Mouse (Mus musculus) neural tube, embryonic 15.5 days (tissue): ENCODE measurements around the gene Fhdc1. TPM values are rescaled to one million over a fixed set of nuclear protein-coding genes. Genes with fewer than 3 reads are reported as not detected.

ENCODE experiments used
- ATAC-seq: fragments of 200-750 bp; cut with Nextera tagmentation; 2 replicates; pipeline ENCODE4 v1.8.0; 2017; ENCODE audit warnings: mild to moderate bottlenecking, moderate TSS enrichment, moderate library complexity; ENCODE audit not compliant: low FRiP score
- H3K27ac ChIP-seq: fragments of 300-500 bp; sonication (generic); replicated peaks from 2 replicates; pipeline ENCODE4 v1.5.1; 2015; ENCODE audit warnings: mild to moderate bottlenecking, inconsistent platforms
- H3K27me3 ChIP-seq: fragments of 300-500 bp; sonication (generic); replicated peaks from 2 replicates; pipeline ENCODE4 v1.6.1; 2015; ENCODE audit warnings: inconsistent platforms
- H3K36me3 ChIP-seq: fragments of 300-500 bp; sonication (generic); 2 replicates; pipeline ENCODE4 v1.6.1; 2015; ENCODE audit warnings: inconsistent platforms
- H3K4me1 ChIP-seq: fragments of 300-500 bp; sonication (generic); 2 replicates; pipeline ENCODE4 v1.6.1; 2015; ENCODE audit warnings: inconsistent platforms
- H3K4me2 ChIP-seq: fragments of 300-500 bp; sonication (generic); 2 replicates; pipeline ENCODE4 v1.6.1; 2015; ENCODE audit warnings: inconsistent platforms, mild to moderate bottlenecking, moderate library complexity
- H3K4me3 ChIP-seq: fragments of 300-500 bp; sonication (generic); replicated peaks from 2 replicates; pipeline ENCODE4 v1.5.1; 2015; ENCODE audit warnings: mild to moderate bottlenecking, inconsistent platforms
- H3K9ac ChIP-seq: fragments of 300-500 bp; sonication (generic); replicated peaks from 2 replicates; pipeline ENCODE4 v1.6.1; 2015; ENCODE audit warnings: mild to moderate bottlenecking, inconsistent platforms
- H3K9me3 ChIP-seq: fragments of 300-500 bp; sonication (generic); replicated peaks from 2 replicates; pipeline ENCODE4 v1.6.1; 2016; ENCODE audit warnings: inconsistent platforms
- WGBS: fragments of 180-500 bp; shearing (Covaris S2); methylation state at CpG from one replicate; pipeline ENCODE4 v1.1.7; 2015; ENCODE audit warnings: mixed read lengths; 5-methylcytosine and 5-hydroxymethylcytosine counted together
- polyA plus RNA-seq: library from polyadenylated mRNA; unstranded; fragments of >200 nt; fragmentation: Nextera tagmentation; extraction: Ambion mirVana; gene quantifications from 2 replicates; pipeline ENCODE4 v1.2.1, GENCODE M21; 2015

Fhdc1 gene
- polyA plus RNA-seq, 1 experiment from 2014 or later, result 7.0 TPM

- Histone ChIP-seq H3K4me3 (no peak overlapping the region), H3K9ac (no peak overlapping the region), H3K27ac (no peak overlapping the region), H3K36me3 (peaks cover 11% of the 10 kb centered on the region; the same call in 1 of the 2 replicates), H3K4me1 (0 out of 2 replicates have a peak, but pooled peaks cover 2% of the 10 kb centered on the region), H3K27me3 (no peaks in the 10 kb centered on the region), H3K9me3 (no peaks in the 10 kb centered on the region), H3K4me2 (no peak overlapping the region)
- WGBS, result 73% methylated on average over 5 of the region's 5 CpGs
- ATAC-seq, result no peak
Observed at GRCm38 (mm10) chr3:84447803-84448202, 32.4 kb downstream of the Fhdc1 start.

DNA sequence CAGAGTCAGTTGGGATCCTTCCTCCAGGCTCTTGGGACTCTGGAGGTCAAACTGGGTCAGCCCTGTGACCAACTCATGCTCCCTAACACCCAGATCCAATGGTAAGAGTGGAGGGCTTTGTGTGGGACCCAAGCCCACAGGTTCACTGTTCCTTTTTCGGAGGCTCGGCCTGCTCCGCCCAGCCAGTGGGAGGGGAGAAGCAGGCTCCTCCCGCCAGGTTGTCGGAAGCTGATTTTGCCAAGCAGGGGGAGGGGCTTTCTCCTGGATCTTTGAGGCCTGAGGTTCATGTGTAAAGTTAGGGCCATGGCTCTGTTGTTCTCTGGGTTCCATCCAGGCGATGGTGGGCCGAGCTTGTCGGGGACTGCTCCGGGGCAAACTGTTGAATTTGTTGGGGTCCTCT is 34.4 kb downstream of the Fhdc1 start:
- Histone ChIP-seq H3K4me3 (no peak overlapping the region), H3K9ac (no peak overlapping the region), H3K4me2 (no peak overlapping the region), H3K4me1 (no peaks in the 10 kb centered on the region), H3K27ac (no peak overlapping the region), H3K9me3 (no peaks in the 10 kb centered on the region), H3K36me3 (peaks cover 11% of the 10 kb centered on the region; the same call in 1 of the 2 replicates), H3K27me3 (no peaks in the 10 kb centered on the region)
- 38% methylated on average over 9 of the region's 9 CpGs for WGBS
- no peak for ATAC-seq

DNA sequence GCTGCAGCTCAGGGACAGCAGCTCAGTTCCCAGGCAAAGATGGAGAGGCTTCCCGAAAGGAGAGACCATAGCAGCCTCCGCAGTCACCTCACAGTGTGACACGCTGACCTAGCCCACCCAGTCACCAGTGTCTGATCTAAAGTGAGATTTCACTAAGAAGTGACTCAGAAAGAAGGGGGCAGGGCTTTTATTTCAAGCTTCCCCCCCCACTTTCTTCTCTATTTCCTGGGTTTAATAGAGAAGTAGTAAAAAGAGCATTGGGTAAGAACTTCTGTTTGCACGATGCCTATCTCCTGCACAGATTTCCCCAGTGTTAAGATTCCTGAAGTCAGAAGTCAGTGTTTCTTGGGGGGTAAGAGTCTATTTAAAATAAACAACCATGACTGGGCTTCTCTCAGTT is 37.3 kb downstream of the Fhdc1 start:
- no peak overlapping the region for H3K4me3 ChIP-seq
- peaks cover 4% of the 10 kb centered on the region; the same call in 1 of the 2 replicates for H3K4me1 ChIP-seq
- no peak for ATAC-seq
- peaks cover 11% of the 10 kb centered on the region; the same call in 1 of the 2 replicates for H3K36me3 ChIP-seq
- 77% methylated on average over 4 of the region's 4 CpGs for WGBS
- H3K27ac ChIP-seq, result no peak overlapping the region
- H3K4me2 ChIP-seq, result no peak overlapping the region
- H3K9ac ChIP-seq, result no peak overlapping the region
- H3K9me3 ChIP-seq, result no peaks in the 10 kb centered on the region
- no peaks in the 10 kb centered on the region for H3K27me3 ChIP-seq

- Histone ChIP-seq H3K4me2 (no peak overlapping the region), H3K27me3 (no peaks in the 10 kb centered on the region), H3K36me3 (0 out of 2 replicates have a peak, but pooled peaks cover 2% of the 10 kb centered on the region), H3K9ac (no peak overlapping the region), H3K27ac (no peak overlapping the region), H3K4me1 (peaks cover 21% of the 10 kb centered on the region), H3K9me3 (no peaks in the 10 kb centered on the region), H3K4me3 (no peak overlapping the region)
- 97% methylated on average over 7 of the region's 7 CpGs for WGBS
- no peak for ATAC-seq
Observed at GRCm38 (mm10) chr3:84439431-84440210, 40.6 kb downstream of the Fhdc1 start.

- Histone ChIP-seq H3K4me3 (no peak overlapping the region), H3K4me2 (no peak overlapping the region), H3K9ac (no peak overlapping the region), H3K27me3 (no peaks in the 10 kb centered on the region), H3K4me1 (peaks cover 23% of the 10 kb centered on the region), H3K36me3 (no peaks in the 10 kb centered on the region), H3K9me3 (no peaks in the 10 kb centered on the region), H3K27ac (no peak overlapping the region)
- 77% methylated on average over 7 of the region's 7 CpGs for WGBS
- ATAC-seq, result no peak
Observed at GRCm38 (mm10) chr3:84438840-84439239, 41.4 kb downstream of the Fhdc1 start.

GRCm38 (mm10) chr3:84438118-84438517 is 42.1 kb downstream of the Fhdc1 start:
- Histone ChIP-seq H3K4me3 (no peak overlapping the region), H3K36me3 (no peaks in the 10 kb centered on the region), H3K4me2 (no peak overlapping the region), H3K9ac (no peak overlapping the region), H3K9me3 (no peaks in the 10 kb centered on the region), H3K27me3 (no peaks in the 10 kb centered on the region), H3K27ac (0 out of 2 replicates have a peak overlapping the region, but pooled peaks have one; percentile 23), H3K4me1 (peaks cover 26% of the 10 kb centered on the region)
- WGBS, result 75% methylated on average over 11 of the region's 11 CpGs
- no peak for ATAC-seq

- Histone ChIP-seq H3K27ac (no peak overlapping the region), H3K4me2 (no peak overlapping the region), H3K4me1 (peaks cover 27% of the 10 kb centered on the region), H3K9me3 (no peaks in the 10 kb centered on the region), H3K36me3 (no peaks in the 10 kb centered on the region), H3K4me3 (no peak overlapping the region), H3K27me3 (no peaks in the 10 kb centered on the region), H3K9ac (no peak overlapping the region)
- ATAC-seq, result no peak
- WGBS, result 94% methylated on average over 7 of the region's 7 CpGs
Observed at GRCm38 (mm10) chr3:84436947-84437346, 43.3 kb downstream of the Fhdc1 start.

GRCm38 (mm10) chr3:84435288-84436043 is 44.8 kb downstream of the Fhdc1 start:
- Histone ChIP-seq H3K9me3 (no peaks in the 10 kb centered on the region), H3K9ac (no peak overlapping the region), H3K4me2 (no peak overlapping the region), H3K36me3 (no peaks in the 10 kb centered on the region), H3K27ac (0 out of 2 replicates have a peak overlapping the region, but pooled peaks have one; percentile 48), H3K27me3 (no peaks in the 10 kb centered on the region), H3K4me3 (no peak overlapping the region), H3K4me1 (peaks cover 31% of the 10 kb centered on the region)
- ATAC-seq, result peak; percentile 39; the same call in 1 of the 2 replicates
- 24% methylated on average over 11 of the region's 11 CpGs for WGBS

- Histone ChIP-seq H3K4me3 (no peak overlapping the region), H3K4me1 (peaks cover 33% of the 10 kb centered on the region), H3K36me3 (no peaks in the 10 kb centered on the region), H3K27ac (no peak overlapping the region), H3K27me3 (no peaks in the 10 kb centered on the region), H3K9ac (no peak overlapping the region), H3K9me3 (no peaks in the 10 kb centered on the region), H3K4me2 (no peak overlapping the region)
- ATAC-seq, result no peak
- WGBS, result 46% methylated on average over 10 of the region's 10 CpGs
Observed at GRCm38 (mm10) chr3:84432797-84433445, 47.3 kb downstream of the Fhdc1 start.

GRCm38 (mm10) chr3:84431257-84431656 is 49.0 kb downstream of the Fhdc1 start:
- Histone ChIP-seq H3K36me3 (no peaks in the 10 kb centered on the region), H3K4me2 (no peak overlapping the region), H3K4me1 (peaks cover 30% of the 10 kb centered on the region), H3K27me3 (no peaks in the 10 kb centered on the region), H3K9me3 (no peaks in the 10 kb centered on the region), H3K27ac (no peak overlapping the region), H3K9ac (no peak overlapping the region), H3K4me3 (no peak overlapping the region)
- ATAC-seq, result no peak
- 74% methylated on average over 5 of the region's 5 CpGs for WGBS

GRCm38 (mm10) chr3:84430152-84430551 is 50.1 kb downstream of the Fhdc1 start:
- Histone ChIP-seq H3K27me3 (no peaks in the 10 kb centered on the region), H3K27ac (no peak overlapping the region), H3K36me3 (no peaks in the 10 kb centered on the region), H3K4me3 (no peak overlapping the region), H3K4me2 (no peak overlapping the region), H3K4me1 (peaks cover 19% of the 10 kb centered on the region), H3K9me3 (no peaks in the 10 kb centered on the region), H3K9ac (no peak overlapping the region)
- no peak for ATAC-seq
- 32% methylated on average over 2 of the region's 2 CpGs for WGBS
